Mouse (Mus musculus) c-Kit-negative CD71-positive TER-119-positive erythroid progenitor cells, embryonic 14.5 days (primary cell): ENCODE data around the gene Twf2.
A peak's percentile ranks its signal among the peaks of the same experiment; 100 is the strongest.
"Not testable (repeated sequence)": the region's sequence is repeated elsewhere in the genome, so short reads cannot be mapped to it uniquely, and the experiment has no call there.

ENCODE experiments used
- DNase-seq: peaks from one replicate; pipeline ENCODE4 v3.0.0-alpha.2; 2013; ENCODE audit warnings: low read depth, low spot score

Twf2 gene

DNA sequence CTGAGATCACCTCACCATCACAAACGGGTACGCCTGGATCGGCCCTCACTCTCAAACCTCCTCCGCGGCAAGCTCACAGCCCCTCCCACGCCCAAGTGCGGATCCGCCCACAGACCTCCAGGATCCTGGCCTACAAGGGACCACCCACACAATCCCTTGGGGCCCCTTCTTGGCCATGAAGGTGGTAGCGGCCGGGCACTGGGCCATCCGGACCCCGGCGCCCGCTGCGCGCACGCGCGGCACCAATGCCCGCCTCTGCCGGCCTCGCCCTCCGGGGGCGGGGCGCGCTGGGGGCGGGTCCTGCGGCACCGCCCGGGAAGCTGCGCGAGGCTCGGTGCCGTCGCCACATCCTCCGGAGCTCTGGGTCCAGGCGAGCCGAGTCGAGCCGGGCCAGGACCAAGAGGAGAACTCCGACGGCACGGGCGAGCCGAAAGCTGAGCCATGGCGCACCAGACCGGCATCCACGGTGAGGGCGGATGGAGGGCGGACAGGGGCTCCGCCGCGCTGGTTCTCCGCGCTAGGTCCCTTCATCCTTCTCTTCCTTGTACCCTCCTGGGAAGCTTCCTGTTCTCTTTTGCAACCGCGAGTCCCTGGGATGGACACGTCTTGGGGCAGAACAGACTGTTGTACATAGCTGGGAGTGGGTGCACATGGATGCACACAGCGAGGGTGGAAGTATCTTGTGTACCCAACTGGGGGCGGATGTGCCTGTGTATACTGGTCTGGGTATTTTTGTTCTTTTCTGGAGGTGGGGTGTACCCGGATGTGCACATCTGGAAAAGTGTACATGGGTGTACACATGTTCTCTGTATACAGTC lies at the start of gene Twf2:
Gene Twf2, plus strand, starts transcription at position 290 of the 818 bp plus-strand sequence.
- peak; percentile 72 for DNase-seq

DNA sequence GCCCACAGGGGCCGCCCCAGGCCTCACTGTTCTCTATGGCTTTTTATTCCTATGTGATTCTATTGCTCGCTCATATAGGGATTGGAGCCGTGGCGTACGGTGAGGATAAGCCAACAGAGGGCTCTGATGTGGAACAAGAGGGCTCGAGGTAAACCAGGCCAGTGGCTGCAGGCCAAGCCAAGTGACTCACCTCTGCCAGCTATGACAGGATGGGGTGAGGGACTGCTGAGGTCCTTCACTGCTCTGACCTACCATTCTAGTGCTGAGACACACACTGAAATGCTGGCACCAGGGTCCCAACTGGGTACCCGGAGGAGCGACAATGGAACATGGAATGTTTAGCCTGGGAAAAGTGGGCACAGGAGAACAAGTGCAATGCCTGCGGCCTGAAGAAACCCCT lies 48.8 kb upstream of the Twf2 start:
- no peak for DNase-seq

DNA sequence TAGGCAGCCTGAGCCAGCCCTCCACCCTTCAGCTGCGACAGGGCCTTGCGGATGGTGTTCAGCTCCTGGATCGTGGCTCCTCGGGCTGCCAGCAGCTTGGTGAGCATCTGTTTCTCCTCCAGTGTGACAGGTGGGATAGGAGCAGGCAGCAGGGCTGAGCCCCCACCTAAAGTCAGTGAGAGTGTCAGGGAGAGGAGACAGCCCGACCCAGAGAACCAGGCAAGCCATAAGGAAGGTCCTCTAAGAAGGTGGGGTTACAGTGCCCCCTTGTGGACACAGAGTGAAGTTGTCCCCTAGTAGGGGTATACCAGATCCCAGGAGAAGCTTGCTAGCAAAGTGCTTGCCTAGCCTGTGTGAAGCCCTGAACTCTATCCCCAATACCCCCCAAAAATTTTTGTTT lies 46.5 kb upstream of the Twf2 start:
- DNase-seq, result peak; percentile 64

- no peak for DNase-seq
These were observed 45.8 kb upstream of the Twf2 start for GRCm38 (mm10) chr9:106156921-106157622.

DNA sequence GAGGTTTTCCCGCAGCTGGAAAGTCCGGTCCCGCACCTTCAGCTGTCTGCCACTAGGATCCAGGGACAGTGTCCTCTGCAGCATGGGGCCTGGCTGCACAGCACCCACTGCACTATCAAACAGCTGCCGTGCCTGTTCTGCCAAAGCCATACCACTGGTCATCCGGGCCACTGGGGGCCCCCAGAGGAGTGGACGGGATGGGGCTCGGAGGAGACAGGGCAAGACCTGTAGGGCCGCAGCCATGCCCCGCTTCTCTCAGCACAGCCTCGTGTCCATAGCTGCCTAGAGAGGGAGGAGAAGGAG lies 45.3 kb upstream of the Twf2 start:
- no peak for DNase-seq

DNA sequence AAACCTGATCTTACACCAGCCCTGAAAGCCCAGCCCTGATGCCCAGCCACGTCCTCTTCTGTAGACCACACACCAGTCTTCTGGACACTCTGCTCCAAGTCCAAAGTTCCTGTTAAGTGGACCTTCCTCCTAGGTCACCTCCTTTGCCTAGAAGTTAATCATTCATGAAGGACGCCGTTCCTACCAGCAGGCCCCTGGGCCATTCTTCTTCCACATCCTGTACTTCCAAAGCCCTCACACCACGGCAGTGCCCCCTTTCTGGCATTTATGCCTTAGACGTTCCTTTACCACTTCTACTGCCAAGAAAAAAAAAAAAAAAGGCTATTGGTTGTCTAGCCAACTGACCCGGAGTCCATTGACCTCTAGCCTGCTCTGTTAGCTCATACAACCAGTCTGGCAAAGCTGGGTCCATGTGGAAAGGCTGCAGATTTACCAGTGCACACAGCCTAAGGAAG lies 44.8 kb upstream of the Twf2 start, which contains the start of gene Glyctk:
Gene Glyctk, minus strand, starts transcription at position 102 of the 455 bp plus-strand sequence.
- no peak for DNase-seq

DNA sequence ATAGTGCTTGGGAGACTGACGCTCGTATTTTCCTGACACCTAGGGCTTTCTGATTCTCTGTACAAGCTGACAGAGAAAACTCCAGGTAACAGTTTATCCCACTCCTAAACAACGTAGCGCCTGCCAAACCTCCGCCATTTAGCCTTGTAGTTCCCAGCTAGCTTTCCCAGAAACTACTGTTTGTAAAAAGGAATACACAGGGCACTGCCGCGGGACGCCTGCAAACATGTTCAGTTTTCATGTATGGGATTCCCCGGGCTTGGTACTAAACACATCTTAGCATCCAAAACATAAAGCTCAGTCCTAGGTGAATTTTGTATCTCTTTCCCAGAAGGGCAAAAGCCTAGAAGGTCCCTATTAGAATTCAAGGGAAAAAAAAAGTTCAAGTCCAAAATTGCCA lies 43.7 kb upstream of the Twf2 start:
- DNase-seq, result no peak

DNA sequence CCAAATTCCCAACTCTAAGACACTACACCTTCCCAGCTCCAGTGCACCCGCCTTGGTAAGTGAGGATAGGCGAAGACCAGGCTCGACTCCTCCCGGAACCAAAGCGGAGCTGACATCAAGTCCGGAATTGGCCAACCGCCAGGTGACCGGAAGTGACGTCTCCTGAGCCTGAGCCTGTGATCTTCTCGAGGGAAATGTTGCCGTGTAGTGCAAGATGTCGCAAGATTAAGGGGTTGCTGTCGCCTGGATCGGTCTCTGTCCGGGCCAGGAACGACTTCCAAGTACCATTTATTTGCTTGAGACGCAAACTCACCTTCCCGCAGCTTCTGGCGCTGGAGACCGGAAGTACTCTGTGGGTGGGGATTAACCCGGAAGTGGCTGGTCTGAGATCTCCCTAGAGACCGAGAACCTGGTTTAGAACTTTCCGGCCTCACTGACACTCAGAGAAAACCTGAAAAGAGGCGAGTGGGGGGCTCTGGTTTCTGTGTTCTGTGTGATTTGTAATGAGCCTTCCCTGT lies 43.1 kb upstream of the Twf2 start:
- peak; percentile 79 for DNase-seq

- no peak for DNase-seq
These were observed 42.5 kb upstream of the Twf2 start for GRCm38 (mm10) chr9:106160426-106160825.

GRCm38 (mm10) chr9:106166709-106167108 lies 36.2 kb upstream of the Twf2 start:
- no peak for DNase-seq

- DNase-seq, result no peak
These were observed 35.7 kb upstream of the Twf2 start for GRCm38 (mm10) chr9:106167241-106167640.

GRCm38 (mm10) chr9:106167703-106168102 lies 35.2 kb upstream of the Twf2 start:
- no peak for DNase-seq

DNA sequence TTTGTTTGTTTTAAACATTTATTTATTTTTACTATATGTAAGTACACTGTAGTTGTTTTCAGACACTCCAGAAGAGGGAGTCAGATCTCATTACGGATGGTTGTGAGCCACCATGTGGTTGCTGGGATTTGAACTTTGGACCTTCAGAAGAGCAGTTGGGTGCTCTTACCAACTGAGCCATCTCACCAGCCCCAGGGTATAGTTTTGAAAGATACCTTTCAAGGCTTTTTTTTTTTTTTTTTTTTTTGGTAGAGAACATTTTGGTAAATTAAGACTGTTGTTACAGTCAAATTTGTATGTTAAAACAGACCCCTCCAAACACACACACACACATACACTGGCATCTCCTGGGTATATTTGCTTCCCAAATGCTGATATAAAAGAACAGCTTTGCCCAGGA lies 33.9 kb upstream of the Twf2 start:
- not testable (repeated sequence) for DNase-seq

- DNase-seq, result no peak
These were observed 33.0 kb upstream of the Twf2 start for GRCm38 (mm10) chr9:106169917-106170316.

GRCm38 (mm10) chr9:106170556-106171345 lies 32.2 kb upstream of the Twf2 start, which contains the start of gene Wdr82:
Wdr82 (plus strand) TSS chr9:106170928.
- peak; percentile 88 for DNase-seq

DNA sequence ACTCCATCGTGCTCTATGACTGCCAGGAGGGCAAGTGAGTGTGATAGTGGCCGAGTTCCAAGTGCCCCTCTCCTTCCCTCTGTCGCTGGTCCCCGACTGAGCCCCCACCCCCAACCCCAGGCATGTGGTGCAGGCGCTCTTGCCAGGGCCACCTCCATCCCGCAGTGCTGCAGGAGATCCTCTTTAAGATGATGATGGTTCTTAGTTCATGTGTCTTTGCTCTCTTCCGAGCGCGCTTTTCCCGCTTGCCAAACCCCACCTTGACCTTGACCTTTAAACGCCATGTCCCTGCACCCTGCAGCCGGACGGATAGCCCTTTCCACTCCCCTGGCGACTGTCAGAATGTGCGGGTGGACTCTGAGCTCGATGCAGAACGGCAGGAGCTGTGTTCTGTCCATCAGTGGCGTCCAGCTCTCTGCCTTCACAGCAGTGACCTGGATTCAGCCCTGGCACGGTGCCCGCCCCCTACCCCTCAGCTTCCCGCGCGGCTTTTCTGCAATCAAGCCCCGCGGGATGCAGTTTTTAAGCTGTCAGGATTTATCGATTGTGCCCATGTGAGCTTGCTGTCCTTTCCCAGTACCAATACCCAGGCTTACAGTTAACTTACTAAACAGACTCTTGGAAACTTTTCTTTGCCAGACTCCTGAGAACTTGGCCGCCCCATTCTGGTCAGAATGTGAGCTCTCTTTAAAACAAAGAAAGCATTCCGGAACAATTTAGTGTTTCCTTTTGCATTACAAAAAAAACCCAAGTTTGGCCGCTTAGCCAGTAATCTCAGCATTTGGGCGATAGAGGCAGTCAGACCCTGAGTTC lies 31.4 kb upstream of the Twf2 start:
- DNase-seq, result no peak

GRCm38 (mm10) chr9:106172527-106172926 lies 30.4 kb upstream of the Twf2 start:
- DNase-seq, result no peak

- no peak for DNase-seq
These were observed 29.5 kb upstream of the Twf2 start for GRCm38 (mm10) chr9:106173363-106173762.

GRCm38 (mm10) chr9:106175552-106176200 lies 27.2 kb upstream of the Twf2 start:
- no peak for DNase-seq

DNA sequence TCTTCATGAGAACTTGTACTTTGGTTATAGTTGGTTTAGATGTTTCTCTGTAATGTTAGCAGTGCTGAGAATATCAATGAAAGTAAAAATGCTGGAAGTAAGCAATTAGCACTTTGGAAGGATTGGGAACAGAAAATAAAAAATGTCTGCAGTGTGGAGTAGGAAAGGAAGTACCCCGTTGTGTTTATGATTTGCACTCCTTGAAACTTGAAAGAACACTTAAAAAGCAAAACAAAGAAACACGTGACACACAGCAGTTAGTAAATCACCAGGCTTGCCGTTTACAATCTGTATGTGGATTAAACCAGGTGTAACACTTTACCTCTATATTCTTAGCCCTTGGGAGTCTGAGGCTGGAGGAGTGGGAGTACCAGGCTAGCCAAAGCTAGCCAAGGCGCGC lies 26.1 kb upstream of the Twf2 start:
- no peak for DNase-seq

DNA sequence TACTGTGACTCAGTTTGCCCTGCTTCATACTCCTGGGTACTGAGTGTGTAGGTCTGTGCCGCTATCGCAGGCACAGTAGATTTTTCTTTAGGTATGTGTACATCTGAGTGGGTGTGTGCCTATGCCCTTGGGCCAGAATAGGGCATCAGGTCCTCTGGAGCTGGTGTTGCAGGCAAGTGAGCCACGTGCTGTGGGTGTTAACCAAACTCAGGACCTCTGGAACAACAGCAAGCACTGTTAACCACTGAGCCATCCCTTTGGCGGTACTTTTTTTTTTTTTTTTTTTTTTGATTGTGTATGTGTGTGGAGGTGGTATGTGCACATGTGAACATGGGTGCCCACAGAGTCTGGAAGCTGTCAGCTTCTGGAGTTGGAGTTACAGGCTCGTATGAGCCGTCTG lies 25.1 kb upstream of the Twf2 start:
- no peak for DNase-seq
